Mouse (Mus musculus) CH12.LX (cell line): ENCODE results near the gene Tmem119. TPM values are rescaled to one million over a fixed set of nuclear protein-coding genes. Genes with fewer than 3 reads are reported as not detected.

Experiments used
- DNase-seq: peaks from one replicate; pipeline ENCODE4 v3.0.0-alpha.2; 2013; ENCODE audit errors: extremely low read depth
- H3K27ac ChIP-seq: 2 replicates; pipeline ENCODE4 v1.5.1; 2012; ENCODE audit warnings: low read depth, mild to moderate bottlenecking, control low read depth, moderate library complexity; ENCODE audit not compliant: insufficient read depth
- H3K27me3 ChIP-seq: replicated peaks from 2 replicates; pipeline ENCODE3; 2012; ENCODE audit warnings: inconsistent platforms
- H3K36me3 ChIP-seq, 2 experiments: replicated peaks in 1 of 2; 2 replicates each; pipeline versions ENCODE3 to v1.6.1; 2012; ENCODE audit warnings: inconsistent platforms in 1 of 2, low read length in 1 of 2, mild to moderate bottlenecking in 1 of 2, mixed read lengths in 1 of 2, moderate library complexity in 1 of 2; ENCODE audit not compliant: control insufficient read depth in 1 of 2, insufficient read depth in 1 of 2
- H3K4me1 ChIP-seq, 2 experiments: 2 replicates each; pipeline ENCODE4 v1.6.1; 2012; ENCODE audit warnings: inconsistent platforms in 1 of 2, moderate library complexity in 1 of 2; ENCODE audit not compliant: insufficient read depth in 2 of 2, control insufficient read depth in 1 of 2
- H3K4me2 ChIP-seq: 2 replicates; pipeline ENCODE4 v1.6.1; 2012; ENCODE audit warnings: low read depth, mild to moderate bottlenecking, control low read depth; ENCODE audit not compliant: poor library complexity, insufficient read depth, severe bottlenecking
- H3K4me3 ChIP-seq, 3 experiments: fragments of 150-350 bp in 1 of 3; sonication (generic) in 1 of 3; replicated peaks in 1 of 3; 2 replicates each; pipeline versions ENCODE3 to v1.5.1; 2011 to 2012; ENCODE audit warnings: low read depth in 2 of 3, low read length in 2 of 3, mild to moderate bottlenecking in 2 of 3, moderate library complexity in 2 of 3, control low read depth in 1 of 3, improper control_type of control experiment in 1 of 3, inconsistent platforms in 1 of 3, mixed read lengths in 1 of 3; ENCODE audit not compliant: poor library complexity in 1 of 3
- H3K79me2 ChIP-seq: replicated peaks from 2 replicates; pipeline ENCODE4 v1.6.1; 2012; ENCODE audit warnings: mild to moderate bottlenecking, moderate library complexity; ENCODE audit not compliant: control insufficient read depth, poor library complexity, insufficient read depth, severe bottlenecking; ENCODE audit errors: extremely low read depth
- H3K9ac ChIP-seq: 2 replicates; pipeline ENCODE4 v1.6.1; 2012; ENCODE audit warnings: low read depth, mild to moderate bottlenecking, control low read depth, moderate library complexity; ENCODE audit not compliant: insufficient read depth
- H3K9me3 ChIP-seq: replicated peaks from 2 replicates; pipeline ENCODE3; 2012; ENCODE audit warnings: low read length, inconsistent platforms, mixed read lengths
- BHLHE40 ChIP-seq: IDR thresholded peaks from 2 replicates; pipeline ENCODE4 v1.6.1; 2011; ENCODE audit warnings: mild to moderate bottlenecking, low read depth, low read length, improper control_type of control experiment
- CHD1 ChIP-seq: IDR thresholded peaks from 2 replicates; pipeline ENCODE4 v1.6.1; 2012; ENCODE audit warnings: low read depth, low read length, improper control_type of control experiment, inconsistent platforms
- E2F4 ChIP-seq: IDR thresholded peaks from 2 replicates; pipeline ENCODE4 v1.6.1; 2011; ENCODE audit warnings: low read depth, low read length, improper control_type of control experiment; ENCODE audit not compliant: insufficient replicate concordance
- ELF1 ChIP-seq: IDR thresholded peaks from 2 replicates; pipeline ENCODE4 v1.6.1; 2014; ENCODE audit warnings: low read depth, mild to moderate bottlenecking, inconsistent platforms, low read length, improper control_type of control experiment
- EP300 ChIP-seq: IDR thresholded peaks from 2 replicates; pipeline ENCODE4 v1.6.1; 2011; ENCODE audit warnings: low read length, improper control_type of control experiment
- HCFC1 ChIP-seq: IDR thresholded peaks from 2 replicates; pipeline ENCODE4 v1.6.1; 2012; ENCODE audit warnings: low read depth, mild to moderate bottlenecking, inconsistent platforms, low read length, improper control_type of control experiment
- IRF4 ChIP-seq: IDR thresholded peaks from 2 replicates; pipeline ENCODE4 v1.6.1; 2014; ENCODE audit warnings: low read depth, mild to moderate bottlenecking, inconsistent platforms, low read length, improper control_type of control experiment
- JUN ChIP-seq: IDR thresholded peaks from 2 replicates; pipeline ENCODE4 v1.6.1; 2011; ENCODE audit warnings: low read depth, mild to moderate bottlenecking, low read length, improper control_type of control experiment, moderate library complexity; ENCODE audit not compliant: insufficient read depth
- JUND ChIP-seq: conservative IDR thresholded peaks from 2 replicates; pipeline ENCODE4 v1.6.1; 2011; ENCODE audit warnings: low read depth, low read length, improper control_type of control experiment
- KAT2A ChIP-seq: IDR thresholded peaks from 2 replicates; pipeline ENCODE4 v1.6.1; 2012; ENCODE audit warnings: low read length, improper control_type of control experiment, inconsistent platforms; ENCODE audit not compliant: insufficient replicate concordance
- MAZ ChIP-seq: IDR thresholded peaks from 2 replicates; pipeline ENCODE4 v1.6.1; 2012; ENCODE audit warnings: low read depth, mild to moderate bottlenecking, inconsistent platforms, low read length, improper control_type of control experiment, moderate library complexity
- MXI1 ChIP-seq: IDR thresholded peaks from 2 replicates; pipeline ENCODE4 v1.6.1; 2011; ENCODE audit warnings: mild to moderate bottlenecking, low read depth, low read length, improper control_type of control experiment
- POLR2AphosphoS2 ChIP-seq: IDR thresholded peaks from 2 replicates; pipeline ENCODE4 v1.6.1; 2011; ENCODE audit warnings: low read depth, low read length, improper control_type of control experiment
- RAD21 ChIP-seq: IDR thresholded peaks from 2 replicates; pipeline ENCODE4 v1.6.1; 2011; ENCODE audit warnings: low read depth, mild to moderate bottlenecking, low read length, improper control_type of control experiment, moderate library complexity
- RCOR1 ChIP-seq: conservative IDR thresholded peaks from 2 replicates; pipeline ENCODE4 v1.6.1; 2012; ENCODE audit warnings: low read depth, mild to moderate bottlenecking, inconsistent platforms, low read length, improper control_type of control experiment
- SIN3A ChIP-seq: IDR thresholded peaks from 2 replicates; pipeline ENCODE4 v1.6.1; 2012; ENCODE audit warnings: low read length, improper control_type of control experiment, inconsistent platforms
- SMC3 ChIP-seq: IDR thresholded peaks from 2 replicates; pipeline ENCODE4 v1.6.1; 2011; ENCODE audit warnings: low read depth, low read length, improper control_type of control experiment
- TBP ChIP-seq: conservative IDR thresholded peaks from 2 replicates; pipeline ENCODE4 v1.6.1; 2011; ENCODE audit warnings: low read depth, low read length, improper control_type of control experiment
- UBTF ChIP-seq: IDR thresholded peaks from 2 replicates; pipeline ENCODE4 v1.6.1; 2012; ENCODE audit warnings: low read depth, mild to moderate bottlenecking, inconsistent platforms, low read length, improper control_type of control experiment, moderate library complexity
- USF2 ChIP-seq: conservative IDR thresholded peaks from 2 replicates; pipeline ENCODE4 v1.6.1; 2011; ENCODE audit warnings: low read depth, low read length, improper control_type of control experiment
- ZC3H11A ChIP-seq: IDR thresholded peaks from 2 replicates; pipeline ENCODE4 v1.6.1; 2012; ENCODE audit warnings: low read depth, mild to moderate bottlenecking, inconsistent platforms, low read length, improper control_type of control experiment
- ZKSCAN1 ChIP-seq: IDR thresholded peaks from 2 replicates; pipeline ENCODE4 v1.6.1; 2012; ENCODE audit warnings: low read depth, inconsistent platforms, low read length, improper control_type of control experiment, borderline replicate concordance
- ZMIZ1 ChIP-seq: IDR thresholded peaks from 2 replicates; pipeline ENCODE4 v1.6.1; 2012; ENCODE audit warnings: low read depth, mild to moderate bottlenecking, inconsistent platforms, low read length, improper control_type of control experiment
- ZNF384 ChIP-seq: IDR thresholded peaks from 2 replicates; pipeline ENCODE4 v1.6.1; 2012; ENCODE audit warnings: low read depth, low read length, improper control_type of control experiment, inconsistent platforms
- dilution Hi-C: fragments of 300-500 bp; cut with MboI; formaldehyde crosslinking; loops from 2 replicates; pipeline ENCODE4 v1.14.3; 2020; ENCODE audit warnings: low sequenced_read_pairs; ENCODE audit not compliant: extremely low pct_unique_long_range_greater_than_20kb, extremely low pct_ligation_motif_present
- in situ Hi-C: fragments of 300-500 bp; cut with MboI; formaldehyde crosslinking; loops from 3 replicates; pipeline ENCODE4 v1.14.3; 2019; ENCODE audit warnings: low sequenced_read_pairs, low pct_ligation_motif_present, low pct_unique_long_range_greater_than_20kb, mixed read lengths
- polyA plus RNA-seq: library from polyadenylated mRNA; unstranded; fragments of >175 nt; gene quantifications from 2 replicates; pipeline ENCODE4 v1.2.1, GENCODE M21; 2012; ENCODE audit warnings: low read depth; ENCODE audit not compliant: insufficient read length
- total RNA-seq, 2 experiments: library from RNA; depleted of rRNA; stranded (reverse); fragments of 300-350 nt in 1 of 2; fragments of >200 nt in 1 of 2; gene quantifications; 2 replicates each; pipeline ENCODE4 v1.2.3; 2012 to 2014

Gene Tmem119
- total and polyA plus RNA-seq, 3 experiments: 0.30 to 1.5 (median 1.0) TPM

- Histone ChIP-seq H3K79me2 (no peaks in the 10 kb centered on the region), H3K4me1 (peaks cover 30 to 74% of the 10 kb centered on the region in 2 experiments), H3K27me3 (no peaks in the 10 kb centered on the region), H3K9me3 (peaks cover 27% of the 10 kb centered on the region), H3K9ac (peak overlapping the region; percentile 37), H3K27ac (peak overlapping the region; percentile 75), H3K36me3 (peaks cover 7 to 41% of the 10 kb centered on the region in 2 experiments), H3K4me2 (peak overlapping the region; percentile 34), H3K4me3 (peak overlapping the region in 2 of 3 experiments; percentile 21 to 34)
- TF ChIP-seq TBP (no peak), MXI1 (peak; percentile 32; the same call in 1 of the 2 replicates), RAD21 (no peak), RCOR1 (no peak), SIN3A (0 out of 2 replicates have a peak, but pooled peaks have one; percentile 33), JUND (peak; percentile 54), KAT2A (no peak), USF2 (no peak), MAZ (no peak), JUN (peak; percentile 43; the same call in 1 of the 2 replicates), EP300 (no peak), CHD1 (no peak), ZNF384 (peak; percentile 76), ZMIZ1 (no peak), HCFC1 (peak; percentile 3; the same call in 1 of the 2 replicates), BHLHE40 (no peak), SMC3 (no peak), ZKSCAN1 (no peak), POLR2AphosphoS2 (no peak), UBTF (no peak), ZC3H11A (no peak), E2F4 (no peak), IRF4 (0 out of 2 replicates have a peak, but pooled peaks have one; percentile 3), ELF1 (no peak)
- no peak for DNase-seq
- dilution Hi-C loops (no loop called here), in situ Hi-C loops (loop anchor here (10.0 kb wide), 1 partner anchor 243 kb away; no protein-coding TSS in a partner anchor)
Measured at GRCm38 (mm10) chr5:113827991-113828411, 27.7 kb upstream of the Tmem119 start.
